Mouse (Mus musculus) ZHBTc4 (cell line): ENCODE measurements around the gene Obox5.
"Not testable (repeated sequence)": the region's sequence is repeated elsewhere in the genome, so short reads cannot be mapped to it uniquely, and the experiment has no call there.

Experiments used
- DNase-seq: peaks from one replicate; pipeline ENCODE4 v3.0.0-alpha.2; 2011; ENCODE audit warnings: low read depth, low spot score

Gene Obox5

DNA sequence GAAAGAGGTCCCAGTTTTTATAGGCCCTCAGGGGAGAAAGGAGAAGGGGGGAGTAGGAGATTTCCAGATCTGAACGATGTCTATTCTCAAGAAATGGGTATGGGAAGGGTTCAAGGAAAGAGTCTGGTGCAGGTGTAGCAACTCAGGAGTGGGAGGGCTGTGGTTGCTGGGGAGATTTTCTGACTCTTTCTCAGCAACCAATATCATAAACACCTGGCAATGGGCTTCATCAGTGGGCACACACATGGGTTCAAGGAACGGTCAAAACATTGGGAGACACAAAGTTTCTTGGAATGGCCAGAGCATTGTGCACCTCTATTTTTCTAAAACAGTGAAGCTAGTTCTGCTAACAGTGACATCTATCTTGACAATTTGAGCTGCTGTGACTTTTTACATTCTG is at the start of gene Obox5:
Obox5 (plus strand) TSS at position 301 of the 400 bp plus-strand sequence.
- not testable (repeated sequence) for DNase-seq

DNA sequence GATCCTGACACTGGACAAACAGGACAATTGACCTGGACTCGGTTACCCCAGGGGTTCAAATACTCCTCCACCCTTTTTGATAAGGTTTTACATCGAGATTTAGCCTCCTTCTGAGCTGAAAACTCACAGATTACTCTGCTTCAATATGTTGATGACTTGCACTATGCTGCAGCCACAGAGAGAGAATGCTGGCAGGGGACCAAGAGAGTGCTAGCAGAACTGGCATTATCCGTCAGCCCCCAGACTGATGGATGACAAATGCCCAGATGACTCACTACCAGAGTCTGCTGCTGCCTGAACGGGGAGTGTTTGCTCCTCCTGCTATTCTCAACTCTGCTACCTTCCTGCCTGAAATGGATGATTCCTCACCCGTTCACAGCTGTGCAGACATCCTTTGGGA is 635 bp upstream of the Obox5 start:
- not testable (repeated sequence) for DNase-seq
